Mouse (Mus musculus) embryo, embryonic 10.5 days (tissue): ENCODE measurements at regions not wholly inside any gene's neighbourhood (a gene's known extent, or its start where the extent isn't known, plus 50 kb on each side); places are given as distances from the start of the nearest gene placed in this dataset.

Source experiments
- DNase-seq: peaks from one replicate; pipeline ENCODE4 v3.0.0-alpha.2; 2015; ENCODE audit warnings: low spot score

DNA sequence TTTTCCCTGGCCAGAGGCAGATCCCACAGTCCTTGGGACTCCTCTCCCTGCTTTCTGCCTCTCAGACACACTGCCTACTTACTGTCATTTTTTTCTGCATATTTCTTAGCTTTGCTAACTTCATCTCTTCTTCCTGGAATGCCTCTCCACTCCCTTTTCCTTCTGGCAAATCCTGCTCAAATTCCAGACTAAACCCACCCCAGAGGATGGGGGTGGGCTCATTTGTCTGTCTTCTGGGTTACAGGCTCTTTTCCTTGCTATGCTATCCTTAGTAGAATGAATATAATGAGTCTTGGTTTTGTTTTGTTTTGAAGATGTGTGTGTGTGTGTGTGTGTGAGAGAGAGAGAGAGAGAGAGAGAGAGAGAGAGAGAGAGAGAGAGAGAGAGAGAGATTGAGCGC, 51.9 kb upstream of the Klf9 start:
- DNase-seq, result no peak

DNA sequence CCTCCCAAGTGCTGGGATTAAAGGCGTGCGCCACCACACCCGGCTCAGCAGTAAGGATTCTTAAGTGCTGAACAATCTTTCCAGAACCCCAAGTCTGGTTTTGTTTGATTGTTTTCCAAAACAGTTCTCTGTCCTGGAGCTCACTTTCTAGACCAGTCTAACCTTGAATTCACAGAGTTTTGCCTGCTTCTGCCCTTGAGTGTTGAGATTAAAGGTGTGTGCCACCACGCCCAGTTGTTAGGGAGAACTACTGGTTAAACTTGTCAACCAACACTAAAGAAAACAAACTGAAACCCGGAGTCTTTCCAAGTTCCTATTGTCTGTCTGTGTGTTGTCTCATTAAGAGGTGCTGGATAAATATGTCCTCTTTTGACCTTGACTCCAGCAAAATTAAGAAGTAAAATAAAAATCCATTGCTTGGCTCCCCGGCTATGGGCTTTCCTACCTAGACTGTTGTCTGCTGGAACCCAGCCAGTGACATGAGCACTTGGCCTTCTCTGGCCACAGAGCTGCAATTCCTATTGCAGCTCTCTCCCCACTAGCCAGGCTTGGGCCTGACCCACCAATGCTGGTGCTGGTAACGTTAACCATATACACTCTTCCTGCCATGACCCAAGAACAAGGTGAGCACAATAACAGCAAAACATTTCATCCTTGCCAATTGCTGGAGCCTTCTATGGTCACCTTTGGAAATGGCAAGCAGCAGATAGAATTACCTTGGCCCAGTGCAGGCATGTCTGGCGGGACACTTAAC, 51.1 kb upstream of the Klf9 start:
- DNase-seq, result no peak
